Mouse (Mus musculus): ENCODE measurements at regions not wholly inside any gene's neighbourhood (a gene's known extent, or its start where the extent isn't known, plus 50 kb on each side); places are given as distances from the start of the nearest gene placed in this dataset.
A peak's percentile ranks its signal among the peaks of the same experiment; 100 is the strongest.

DNA sequence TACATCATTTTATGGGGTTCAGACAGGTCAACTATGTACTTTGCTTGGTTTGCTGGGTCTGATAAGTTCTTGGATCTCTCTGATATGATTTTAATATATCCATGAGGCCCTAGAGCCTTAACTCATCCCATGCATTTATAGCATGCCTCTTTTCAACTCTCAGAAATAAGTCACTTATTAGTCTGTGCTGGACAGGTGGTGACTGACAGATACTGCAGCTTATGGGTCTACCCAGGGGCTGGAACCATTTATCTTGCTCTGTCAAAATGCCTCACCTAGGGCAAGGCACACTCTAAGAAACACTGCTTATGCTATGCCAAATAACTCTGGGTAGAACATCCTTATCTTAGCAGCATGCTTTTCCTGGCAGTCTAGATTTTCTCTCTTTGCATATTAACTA lies 225.6 kb downstream of the Mbnl1 start:
- DNase-seq (ENCODE audit: low spot score in 2 of 2) = no peak
- intact Hi-C loops (cut with DNase I) = no loop called here

GRCm38 (mm10) chr3:60707139-60707538 lies 234.5 kb downstream of the Mbnl1 start:
- intact Hi-C loops (cut with DNase I) = no loop called here
- DNase-seq (ENCODE audit: low spot score in 2 of 2) = no peak

DNA sequence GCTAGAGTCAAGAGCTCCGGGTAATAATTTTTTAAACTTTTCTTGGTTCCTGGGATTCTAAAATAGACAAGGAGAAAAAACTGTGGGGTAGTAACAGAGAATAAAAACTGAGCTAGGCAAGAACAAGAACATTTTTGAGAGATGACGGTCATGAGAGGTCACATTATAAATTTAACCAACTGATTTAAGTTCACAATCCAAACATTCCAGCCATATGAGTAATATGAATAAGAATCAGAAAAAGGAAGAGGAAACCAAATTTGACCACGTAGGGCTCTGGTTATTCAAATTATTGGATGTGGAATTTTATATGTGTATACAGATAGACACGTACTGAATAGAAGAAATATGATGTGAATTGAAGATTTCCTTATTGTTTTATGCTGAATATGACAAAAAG lies 240.3 kb downstream of the Mbnl1 start:
- intact Hi-C loops (cut with DNase I) = no loop called here
- DNase-seq (ENCODE audit: low spot score in 2 of 2) = no peak

DNA sequence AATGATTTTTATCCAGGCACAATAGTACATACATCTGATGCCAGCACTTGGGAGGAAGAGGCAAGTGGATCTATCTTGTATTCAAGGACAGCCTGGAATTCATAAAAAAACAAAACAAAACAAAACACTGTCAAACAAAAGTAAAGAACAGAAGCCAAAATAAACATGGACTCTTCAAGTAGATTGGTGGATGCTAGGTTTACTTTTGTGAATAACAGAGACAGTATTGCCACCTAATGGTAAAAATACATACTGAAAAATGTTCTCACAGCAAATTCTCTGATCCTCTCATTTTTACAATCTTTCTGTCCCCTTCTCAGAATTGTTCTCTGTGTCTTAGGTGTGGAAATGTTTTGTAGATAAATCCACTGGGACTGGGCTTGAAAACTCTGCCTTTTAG lies 247.7 kb downstream of the Mbnl1 start:
- no peak for DNase-seq (ENCODE audit: low spot score in 2 of 2)
- intact Hi-C loops (cut with DNase I) = no loop called here

DNA sequence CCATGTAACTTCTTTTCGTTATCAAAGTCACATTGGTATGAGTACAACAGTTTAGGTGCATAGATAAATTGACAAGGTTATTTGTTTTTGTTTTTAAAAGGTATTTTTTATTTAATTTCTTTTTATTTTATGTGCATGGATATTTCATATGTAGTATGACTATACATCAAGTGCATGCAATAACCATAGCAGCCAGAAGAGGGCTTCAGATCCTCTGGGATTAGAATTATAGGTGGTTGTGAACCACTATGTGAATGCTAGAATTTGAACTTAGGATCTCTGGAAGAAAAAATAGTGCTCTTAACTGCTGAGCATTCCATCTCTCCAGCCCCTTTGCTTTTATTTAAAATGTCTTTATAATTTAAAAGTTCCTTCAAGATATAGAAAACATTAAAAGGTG lies 258.7 kb downstream of the Mbnl1 start:
- intact Hi-C loops (cut with DNase I) = no loop called here
- no peak for DNase-seq (ENCODE audit: low spot score in 2 of 2)

GRCm38 (mm10) chr3:60740543-60741294 lies 261.9 kb upstream of the P2ry1 start:
- DNase-seq (ENCODE audit: low spot score in 2 of 2) = no peak
- intact Hi-C loops (cut with DNase I) = no loop called here

DNA sequence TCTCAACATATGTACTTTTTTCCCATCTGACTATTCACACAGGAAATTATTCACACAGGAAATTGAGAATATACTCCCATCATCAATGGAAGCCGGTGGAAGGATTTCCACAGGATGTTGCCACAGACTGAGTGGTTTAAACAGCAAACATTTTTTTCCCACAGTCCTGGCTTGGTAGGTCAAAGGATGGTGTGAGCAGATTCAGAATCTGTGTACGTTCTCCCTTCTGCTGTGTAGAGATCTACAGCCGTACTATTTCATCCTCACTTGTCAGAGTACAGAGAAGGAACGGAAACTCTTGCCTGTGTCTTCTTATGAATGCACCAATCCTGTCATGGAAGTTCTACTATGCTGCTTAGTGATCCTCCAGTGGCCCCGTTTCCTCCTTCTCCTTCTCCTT lies 261.2 kb upstream of the P2ry1 start:
- no peak for DNase-seq (ENCODE audit: low spot score in 2 of 2)
- intact Hi-C loops (cut with DNase I) = no loop called here

DNA sequence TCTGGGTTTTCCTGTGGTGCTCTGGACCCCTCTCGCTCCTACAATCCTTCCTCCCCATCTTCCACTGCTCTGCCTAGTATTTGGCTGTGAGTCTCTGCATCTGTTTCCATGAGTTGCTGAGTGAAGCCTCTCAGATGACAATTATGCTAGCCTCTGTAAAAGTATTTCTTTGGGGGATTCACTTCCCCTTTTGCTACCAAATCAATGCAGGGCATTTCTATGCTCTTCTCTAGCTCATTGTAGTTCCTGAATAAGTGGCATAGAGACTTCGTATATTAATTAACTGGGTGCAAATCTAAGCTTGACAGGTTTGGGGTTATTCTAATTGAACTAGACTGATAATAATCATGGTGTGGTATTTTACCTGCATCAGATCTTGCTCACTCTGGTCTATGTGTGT lies 260.4 kb upstream of the P2ry1 start:
- DNase-seq (ENCODE audit: low spot score in 2 of 2) = no peak
- intact Hi-C loops (cut with DNase I) = no loop called here

GRCm38 (mm10) chr3:60745075-60745474 lies 257.5 kb upstream of the P2ry1 start:
- intact Hi-C loops (cut with DNase I) = no loop called here
- no peak for DNase-seq (ENCODE audit: low spot score in 2 of 2)

DNA sequence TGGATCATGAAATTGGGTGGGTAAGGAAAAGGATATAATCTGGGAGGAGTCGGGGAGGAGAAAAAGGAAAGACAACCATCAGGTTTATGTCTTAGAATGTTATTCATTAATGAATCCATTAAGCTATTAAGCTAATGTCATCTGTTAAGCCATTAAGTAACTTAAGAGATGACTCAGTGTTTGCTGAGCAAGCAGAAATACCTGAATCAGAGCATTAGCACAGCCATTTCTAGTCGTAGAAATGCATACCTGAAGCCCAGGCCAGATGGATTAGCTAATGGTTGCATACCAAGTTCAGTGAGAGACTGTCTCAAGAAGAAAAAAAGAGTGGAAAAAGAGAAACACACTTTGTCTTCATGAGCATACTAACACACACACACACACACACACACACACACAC lies 244.0 kb upstream of the P2ry1 start:
- DNase-seq (ENCODE audit: low spot score in 2 of 2) = no peak
- intact Hi-C loops (cut with DNase I) = no loop called here

- intact Hi-C loops (cut with DNase I) = no loop called here
- DNase-seq (ENCODE audit: low spot score in 2 of 2) = no peak
Observed at GRCm38 (mm10) chr3:60759046-60759445, 243.5 kb upstream of the P2ry1 start.

DNA sequence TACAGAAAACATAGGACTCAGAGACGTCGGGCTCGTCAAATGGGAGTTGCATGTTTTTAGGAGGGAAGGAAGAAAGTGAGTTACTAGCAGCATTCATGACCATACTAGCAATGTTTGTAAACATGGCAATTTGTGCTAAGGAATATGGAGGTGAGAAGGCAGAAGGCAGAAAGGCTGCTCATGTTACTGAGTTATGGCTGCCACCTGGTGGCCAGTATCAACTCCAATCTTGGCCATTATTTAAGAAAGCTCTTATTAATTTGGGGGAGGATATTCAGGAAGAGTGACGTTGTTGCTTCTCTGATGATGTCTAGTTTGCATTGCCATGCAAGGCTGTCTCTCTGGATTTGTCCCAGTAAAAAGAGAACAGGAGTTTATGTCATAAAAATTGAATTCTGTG lies 239.7 kb upstream of the P2ry1 start:
- peak; percentile 20 to 28 for DNase-seq (ENCODE audit: low spot score in 2 of 2)
- intact Hi-C loops (cut with DNase I) = loop anchor here (10.0 kb wide), 1 partner anchor 422 kb away; no protein-coding TSS in a partner anchor

GRCm38 (mm10) chr3:60765079-60765478 lies 237.5 kb upstream of the P2ry1 start:
- intact Hi-C loops (cut with DNase I) = loop anchor here (10.0 kb wide), 1 partner anchor 420 kb away; no protein-coding TSS in a partner anchor
- no peak for DNase-seq (ENCODE audit: low spot score in 2 of 2)

DNA sequence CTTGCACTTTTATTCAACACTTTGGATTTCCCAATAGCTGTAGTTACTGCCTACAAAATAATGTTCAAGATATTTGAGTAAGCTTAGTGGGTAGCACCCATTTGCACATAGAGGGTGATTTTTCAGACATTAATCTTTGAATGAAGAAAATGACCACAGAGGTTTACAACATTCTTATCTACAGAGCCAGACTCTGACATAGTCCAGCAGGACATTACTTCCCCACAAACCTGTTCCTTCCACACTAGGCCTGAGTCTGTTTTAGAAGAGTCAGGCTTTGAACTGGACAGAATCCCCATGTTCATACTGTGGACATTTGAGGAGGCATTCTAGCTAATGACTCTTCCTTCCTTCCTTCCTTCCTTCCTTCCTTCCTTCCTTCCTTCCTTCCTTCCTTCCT lies 233.6 kb upstream of the P2ry1 start:
- intact Hi-C loops (cut with DNase I) = loop anchor here (10.0 kb wide), 1 partner anchor 416 kb away; no protein-coding TSS in a partner anchor

DNA sequence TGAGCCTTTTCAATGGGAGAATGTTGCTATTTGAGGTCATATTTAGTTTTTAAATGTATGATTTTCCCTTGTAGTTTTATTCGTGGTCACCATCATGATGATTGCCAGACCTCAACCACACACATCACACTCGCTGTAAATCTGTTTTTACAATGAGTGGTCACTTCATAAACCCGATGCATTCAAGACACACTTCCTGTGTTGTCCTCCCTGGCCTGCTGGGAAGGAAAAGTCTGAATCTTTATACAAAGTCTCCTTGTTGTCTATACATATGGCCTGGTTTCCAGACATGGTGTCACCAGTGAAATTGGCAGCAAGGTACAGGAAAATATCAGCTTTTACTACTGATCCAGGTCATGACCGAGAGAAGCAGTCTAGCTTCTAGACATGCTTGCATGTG lies 230.7 kb upstream of the P2ry1 start:
- no peak for DNase-seq (ENCODE audit: low spot score in 2 of 2)
- intact Hi-C loops (cut with DNase I) = no loop called here

More for the DNA sequence above, 233.6 kb upstream of the P2ry1 start:
- DNase-seq (ENCODE audit: low spot score in 2 of 2) = no peak

DNA sequence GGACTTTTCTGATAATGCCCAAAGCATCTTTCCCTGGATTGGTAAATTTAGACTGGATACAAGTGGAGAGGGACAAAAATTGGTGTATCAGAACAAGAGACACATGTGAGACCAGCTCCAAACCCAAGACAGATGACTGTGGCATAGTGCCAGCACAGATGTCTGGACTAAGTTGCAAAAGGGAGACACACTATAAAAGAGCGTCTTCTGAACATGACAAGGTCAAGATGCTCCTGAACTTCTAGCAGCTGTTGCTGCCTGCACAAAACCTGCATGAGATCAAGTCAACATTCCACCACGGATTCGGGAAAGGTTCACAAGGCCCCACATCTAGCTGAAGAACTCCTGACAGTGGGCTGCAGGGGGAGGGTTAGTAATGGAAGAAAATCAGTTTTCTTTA lies 229.2 kb upstream of the P2ry1 start:
- DNase-seq (ENCODE audit: low spot score in 2 of 2) = no peak
- intact Hi-C loops (cut with DNase I) = no loop called here

DNA sequence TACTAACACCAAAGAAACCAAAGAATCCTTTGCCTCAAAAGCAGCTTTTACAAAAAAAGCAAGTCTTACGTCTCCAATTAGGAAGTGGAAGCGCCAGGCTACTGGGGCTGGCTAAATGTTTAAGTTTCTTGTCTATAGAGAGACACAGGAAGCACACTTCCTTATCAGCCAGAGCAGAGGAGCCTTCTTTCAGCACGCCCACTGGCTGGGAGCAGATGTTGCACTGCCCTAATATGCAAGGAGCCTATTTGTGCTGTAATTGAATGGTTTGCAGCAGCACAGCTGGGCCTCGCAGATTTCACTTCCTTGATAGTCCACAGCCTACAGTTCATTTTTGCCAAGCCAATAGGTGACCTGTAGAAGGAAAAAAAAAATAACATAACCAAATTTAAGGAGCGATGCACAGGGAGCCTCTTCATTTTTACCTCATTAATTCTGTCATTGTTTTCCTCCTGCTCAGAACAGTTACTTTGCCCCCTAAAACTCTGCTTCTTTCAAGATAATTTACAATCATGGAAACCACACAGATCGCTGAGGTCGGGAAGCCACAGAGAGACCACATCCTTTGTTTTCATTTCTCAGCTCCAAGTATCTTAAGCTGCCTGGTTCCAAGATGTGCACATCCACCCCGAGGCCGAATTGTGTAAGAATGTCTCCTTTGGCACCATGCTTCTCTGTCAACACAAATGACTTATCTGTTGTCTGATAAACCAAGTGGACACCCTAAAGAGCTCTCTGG lies 217.3 kb upstream of the P2ry1 start:
- DNase-seq (ENCODE audit: low spot score in 2 of 2) = no peak
- intact Hi-C loops (cut with DNase I) = no loop called here

DNA sequence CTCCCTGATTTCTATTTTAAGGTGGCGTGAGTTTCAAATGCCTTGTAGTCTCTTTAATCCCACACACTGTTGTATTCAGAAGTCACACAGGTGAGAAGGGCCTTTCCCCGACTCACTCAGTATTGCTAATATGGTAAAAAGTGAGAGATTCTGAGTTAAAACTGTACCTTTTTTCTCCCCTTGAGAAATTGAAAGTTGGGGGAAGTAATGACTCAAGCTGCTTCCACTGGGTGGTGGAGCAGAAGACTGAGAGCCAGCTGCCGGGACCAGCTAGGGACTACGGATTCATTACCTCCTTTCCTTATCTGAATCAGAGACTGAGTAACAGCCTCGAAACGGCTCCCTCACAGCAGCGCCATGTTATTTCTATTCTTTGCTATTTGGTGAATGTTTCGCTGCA lies 214.6 kb upstream of the P2ry1 start:
- no peak for DNase-seq (ENCODE audit: low spot score in 2 of 2)
- intact Hi-C loops (cut with DNase I) = no loop called here

- no peak for DNase-seq (ENCODE audit: low spot score in 2 of 2)
- intact Hi-C loops (cut with DNase I) = no loop called here
Observed at GRCm38 (mm10) chr3:60789441-60789840, 213.2 kb upstream of the P2ry1 start.

DNA sequence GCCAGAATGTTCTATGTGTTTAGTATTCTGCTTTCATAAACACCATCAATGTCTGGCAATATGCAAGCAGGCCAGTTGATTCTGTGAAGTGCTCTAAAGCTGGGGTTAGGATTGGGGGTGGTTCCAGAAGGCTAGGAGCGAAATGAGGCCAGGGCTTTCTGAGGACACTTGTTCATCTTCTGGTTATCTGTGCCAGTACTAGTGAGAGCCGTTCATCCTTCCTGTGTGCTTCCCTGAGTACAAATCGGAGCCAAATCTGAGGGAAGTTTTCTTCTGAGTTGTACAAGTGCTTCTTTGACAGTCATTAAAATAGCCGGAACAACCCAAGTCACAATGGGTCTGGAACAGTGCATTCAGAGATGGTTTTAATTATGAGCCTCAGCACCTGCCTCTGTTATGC lies 210.4 kb upstream of the P2ry1 start:
- no peak for DNase-seq (ENCODE audit: low spot score in 2 of 2)
- intact Hi-C loops (cut with DNase I) = no loop called here

- no peak for DNase-seq (ENCODE audit: low spot score in 2 of 2)
- intact Hi-C loops (cut with DNase I) = loop anchor here (5.0 kb wide), 1 partner anchor 206 kb away; the partner anchor contains the start of gene P2ry1
Observed at GRCm38 (mm10) chr3:60796207-60796606, 206.4 kb upstream of the P2ry1 start.

Measured in left cerebral cortex, postnatal 25 days (tissue).